Mouse (Mus musculus) midbrain, postnatal 0 days (tissue): ENCODE data around the gene Gm20388. TPM values are rescaled to one million over a fixed set of nuclear protein-coding genes. Genes with fewer than 3 reads are reported as not detected.

Experiments used
- ATAC-seq: fragments of 200-750 bp; cut with Nextera tagmentation; 2 replicates; pipeline ENCODE4 v1.8.0; 2017; ENCODE audit warnings: moderate number of reproducible peaks, mild to moderate bottlenecking, moderate TSS enrichment, moderate library complexity; ENCODE audit not compliant: low FRiP score
- DNase-seq: peaks from one replicate; pipeline ENCODE4 v3.0.0-alpha.2; 2015; ENCODE audit warnings: low spot score
- H3K27ac ChIP-seq: fragments of 300-500 bp; sonication (generic); 2 replicates; pipeline ENCODE4 v1.5.1; 2014; ENCODE audit warnings: low read depth, mild to moderate bottlenecking, low read length, mixed read lengths
- H3K27me3 ChIP-seq: fragments of 300-500 bp; sonication (generic); 2 replicates; pipeline ENCODE4 v1.6.1; 2014; ENCODE audit warnings: low read length, control low read depth, mixed read lengths; ENCODE audit not compliant: insufficient read depth
- H3K36me3 ChIP-seq: fragments of 300-500 bp; sonication (generic); 2 replicates; pipeline ENCODE4 v1.6.1; 2014; ENCODE audit warnings: low read length, control low read depth, mixed read lengths; ENCODE audit not compliant: insufficient read depth
- H3K4me1 ChIP-seq: fragments of 300-500 bp; sonication (generic); 2 replicates; pipeline ENCODE4 v1.6.1; 2014; ENCODE audit warnings: mild to moderate bottlenecking, control low read depth, antibody characterized with exemption, low read length, mixed read lengths; ENCODE audit not compliant: insufficient read depth
- H3K4me2 ChIP-seq: fragments of 300-500 bp; sonication (generic); 2 replicates; pipeline ENCODE4 v1.6.1; 2014; ENCODE audit warnings: low read depth, mild to moderate bottlenecking, low read length, mixed read lengths; ENCODE audit not compliant: poor library complexity, severe bottlenecking
- H3K4me3 ChIP-seq: fragments of 300-500 bp; sonication (generic); 2 replicates; pipeline ENCODE4 v1.5.1; 2014; ENCODE audit warnings: low read depth, mild to moderate bottlenecking, low read length, moderate library complexity
- H3K9ac ChIP-seq: fragments of 300-500 bp; sonication (generic); replicated peaks from 2 replicates; pipeline ENCODE4 v1.6.1; 2014; ENCODE audit warnings: mild to moderate bottlenecking, low read length, moderate library complexity, mixed read lengths; ENCODE audit not compliant: poor library complexity, severe bottlenecking
- H3K9me3 ChIP-seq: fragments of 300-500 bp; sonication (generic); 2 replicates; pipeline ENCODE4 v1.6.1; 2016; ENCODE audit warnings: low read length, control low read depth
- CTCF ChIP-seq: IDR thresholded peaks from 2 replicates; pipeline ENCODE4 v1.5.1; 2016; ENCODE audit warnings: antibody characterized with exemption, mild to moderate bottlenecking
- WGBS: fragments of 180-500 bp; shearing (Covaris S2); extraction: QIAGEN DNeasy Blood & Tissue Kit; methylation state at CpG from one replicate; pipeline ENCODE4 v1.1.7; 2014; 5-methylcytosine and 5-hydroxymethylcytosine counted together
- polyA plus RNA-seq: library from polyadenylated mRNA; unstranded; fragments of >200 nt; fragmentation: Nextera tagmentation; extraction: Ambion mirVana; gene quantifications from 2 replicates; pipeline ENCODE4 v1.2.1, GENCODE M21; 2015
- total RNA-seq: library from RNA; depleted of rRNA; stranded (reverse); fragments of >200 nt; gene quantifications from 2 replicates; pipeline ENCODE4 v1.2.3, GENCODE M21; 2014

Gm20388 gene
- total and polyA plus RNA-seq, 2 experiments from 2014 or later, result 74.2 TPM; not detected in 1

- Histone ChIP-seq H3K27ac (no peak within 1 kb of the TSS), H3K36me3 (peaks cover 7% of the 10 kb centered on the region), H3K4me2 (peak within 1 kb of the TSS; percentile 87), H3K4me1 (peaks cover 6% of the 10 kb centered on the region; the same call in 1 of the 2 replicates), H3K9ac (peak within 1 kb of the TSS; percentile 39; the same call in 1 of the 2 replicates), H3K4me3 (peak within 1 kb of the TSS; percentile 40), H3K27me3 (peaks cover 38% of the 10 kb centered on the region), H3K9me3 (no peaks in the 10 kb centered on the region)
- peak; percentile 45; the same call in 1 of the 2 replicates for ATAC-seq
- peak; percentile 6 for DNase-seq
- TF ChIP-seq CTCF, result no peak
- 4% methylated on average over 56 of the region's 56 CpGs for WGBS
Measured at GRCm38 (mm10) chr8:122460524-122461472, 2550.2 kb downstream of the Gm20388 start, which contains the start of gene Snai3. Gene Snai3, minus strand, starts transcription at chr8:122460733.

- Histone ChIP-seq H3K36me3 (peaks cover 11% of the 10 kb centered on the region), H3K4me3 (no peak overlapping the region), H3K4me2 (no peak overlapping the region), H3K27ac (no peak overlapping the region), H3K4me1 (peaks cover 6% of the 10 kb centered on the region; the same call in 1 of the 2 replicates), H3K27me3 (peaks cover 38% of the 10 kb centered on the region), H3K9me3 (no peaks in the 10 kb centered on the region), H3K9ac (no peak overlapping the region)
- WGBS, result 49% methylated on average over 11 of the region's 11 CpGs
- TF ChIP-seq CTCF, result no peak
- DNase-seq (no peak), ATAC-seq (no peak)
Measured at GRCm38 (mm10) chr8:122461473-122462148, 2551.0 kb downstream of the Gm20388 start.

GRCm38 (mm10) chr8:122462510-122462909, 2551.9 kb downstream of the Gm20388 start:
- peaks cover 6% of the 10 kb centered on the region; the same call in 1 of the 2 replicates for H3K4me1 ChIP-seq
- no peak for TF ChIP-seq CTCF
- H3K27me3 ChIP-seq, result peaks cover 38% of the 10 kb centered on the region
- H3K9ac ChIP-seq, result no peak overlapping the region
- H3K9me3 ChIP-seq, result no peaks in the 10 kb centered on the region
- peaks cover 19% of the 10 kb centered on the region for H3K36me3 ChIP-seq
- H3K27ac ChIP-seq, result no peak overlapping the region
- no peak for ATAC-seq
- no peak overlapping the region for H3K4me2 ChIP-seq
- WGBS, result 69% methylated on average over 8 of the region's 8 CpGs
- no peak for DNase-seq
- no peak overlapping the region for H3K4me3 ChIP-seq

GRCm38 (mm10) chr8:122463651-122464640, 2553.3 kb downstream of the Gm20388 start:
- no peak for TF ChIP-seq CTCF
- H3K36me3 ChIP-seq, result peaks cover 33% of the 10 kb centered on the region
- H3K9me3 ChIP-seq, result no peaks in the 10 kb centered on the region
- H3K4me3 ChIP-seq, result no peak overlapping the region
- H3K27me3 ChIP-seq, result peaks cover 32% of the 10 kb centered on the region
- ATAC-seq, result no peak
- no peak overlapping the region for H3K4me2 ChIP-seq
- H3K9ac ChIP-seq, result no peak overlapping the region
- H3K4me1 ChIP-seq, result peaks cover 6% of the 10 kb centered on the region; the same call in 1 of the 2 replicates
- 71% methylated on average over 12 of the region's 12 CpGs for WGBS
- no peak for DNase-seq
- H3K27ac ChIP-seq, result no peak overlapping the region

- Histone ChIP-seq H3K4me1 (peaks cover 6% of the 10 kb centered on the region; the same call in 1 of the 2 replicates), H3K4me3 (no peak overlapping the region), H3K36me3 (peaks cover 42% of the 10 kb centered on the region), H3K9me3 (no peaks in the 10 kb centered on the region), H3K9ac (no peak overlapping the region), H3K27ac (no peak overlapping the region), H3K4me2 (no peak overlapping the region), H3K27me3 (peaks cover 24% of the 10 kb centered on the region)
- DNase-seq, result no peak
- WGBS, result 65% methylated on average over 7 of the region's 7 CpGs
- no peak for ATAC-seq
- TF ChIP-seq CTCF, result no peak
Measured at GRCm38 (mm10) chr8:122464985-122465384, 2554.3 kb downstream of the Gm20388 start.
